Mouse (Mus musculus): Measurements from ENCODE around the gene H2-Q10. TPM values are rescaled to one million over a fixed set of nuclear protein-coding genes. Genes with fewer than 3 reads are reported as not detected.
A peak's percentile ranks its signal among the peaks of the same experiment; 100 is the strongest.

Gene H2-Q10
- polyA plus RNA-seq, 1 experiment from 2014 or later = 110 TPM

DNA sequence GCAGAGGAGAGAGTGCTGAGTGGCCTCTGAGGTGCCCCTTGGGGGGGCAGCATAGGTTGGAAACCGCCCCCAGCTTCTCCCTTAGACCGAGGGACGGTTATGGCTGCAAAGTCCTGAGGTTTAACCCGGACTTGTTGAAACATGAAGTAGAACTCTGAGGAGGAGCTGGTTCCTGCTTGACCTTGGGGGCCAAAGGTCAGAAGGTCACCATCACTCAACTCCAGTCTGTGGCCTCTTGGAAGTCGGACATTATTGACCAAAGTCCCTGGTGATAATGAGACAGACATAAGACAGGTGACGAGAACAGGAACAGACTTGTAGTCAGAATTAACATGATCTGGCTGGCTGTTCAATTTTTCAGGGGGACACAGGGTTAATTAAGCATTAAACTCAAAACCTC is 44.9 kb downstream of the H2-Q10 start:
- no peak overlapping the region for H3K9ac ChIP-seq (ENCODE audit: low read depth, low read length)
- no peak overlapping the region for H3K27ac ChIP-seq (ENCODE audit: low read depth, low read length)
- H3K36me3 ChIP-seq (ENCODE audit: control insufficient read depth, insufficient read depth) = 0 out of 2 replicates have a peak, but pooled peaks cover 5% of the 10 kb centered on the region
- no peaks in the 10 kb centered on the region for H3K27me3 ChIP-seq (replicated peaks; ENCODE audit: control insufficient read depth, insufficient read depth, low read length)
- ATAC-seq = no peak
- H3K4me2 ChIP-seq (replicated peaks; ENCODE audit: low read depth) = peak overlapping the region; percentile 89
- no peak for TF ChIP-seq CTCF (IDR thresholded peaks at IDR 0.05; ENCODE audit: low read depth)
- 54% methylated on average over 6 of the region's 6 CpGs for WGBS
- no peaks in the 10 kb centered on the region; the same call in none of the 2 replicates for H3K4me1 ChIP-seq (replicated peaks; ENCODE audit: control insufficient read depth, insufficient read depth, low read length)
- H3K9me3 ChIP-seq (ENCODE audit: control insufficient read depth) = no peaks in the 10 kb centered on the region
- no peak overlapping the region for H3K4me3 ChIP-seq (ENCODE audit: low read depth, low read length)

DNA sequence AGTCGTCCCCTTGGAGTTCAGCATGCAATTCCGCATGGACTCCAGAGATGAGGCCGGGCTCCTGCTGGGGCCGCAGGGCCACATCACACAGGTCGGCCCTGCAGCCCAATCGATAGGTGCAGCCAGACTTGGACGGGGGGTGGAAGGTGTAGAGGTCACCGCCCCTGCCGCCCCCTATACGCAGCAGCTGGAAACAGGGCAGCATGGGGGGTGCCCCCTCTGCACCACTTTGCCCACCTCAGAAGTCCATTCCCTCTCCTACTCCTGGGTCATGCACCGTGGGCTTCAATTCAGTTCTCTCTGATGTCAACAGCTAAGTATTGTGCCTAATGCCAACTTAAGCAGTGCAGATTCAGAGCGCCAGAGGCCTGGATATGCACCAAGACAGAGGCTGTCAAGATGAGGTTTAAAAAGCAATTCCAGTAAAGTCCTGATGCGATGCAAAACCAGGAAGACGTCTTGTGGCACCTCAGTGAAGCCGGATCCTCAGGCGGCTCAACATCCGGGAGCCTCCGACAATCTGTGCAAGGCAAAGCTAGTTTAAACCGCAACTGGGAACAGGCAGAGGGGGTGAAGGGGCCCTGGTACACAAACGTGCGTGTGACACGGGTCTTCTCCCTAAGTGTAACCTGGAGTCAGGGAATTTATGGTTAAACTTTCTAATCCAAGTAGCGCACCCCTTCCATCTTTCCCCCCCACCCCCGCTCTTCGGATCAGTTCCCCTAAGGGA is 46.2 kb downstream of the H2-Q10 start:
- TF ChIP-seq CTCF (IDR thresholded peaks at IDR 0.05; ENCODE audit: low read depth) = no peak
- Histone ChIP-seq H3K36me3 (ENCODE audit: control insufficient read depth, insufficient read depth) (0 out of 2 replicates have a peak, but pooled peaks cover 11% of the 10 kb centered on the region), H3K9ac (ENCODE audit: low read depth, low read length) (peak overlapping the region; percentile 41; the same call in 1 of the 2 replicates), H3K27me3 (replicated peaks; ENCODE audit: control insufficient read depth, insufficient read depth, low read length) (no peaks in the 10 kb centered on the region), H3K9me3 (ENCODE audit: control insufficient read depth) (no peaks in the 10 kb centered on the region), H3K4me3 (ENCODE audit: low read depth, low read length) (peak overlapping the region; percentile 65), H3K27ac (ENCODE audit: low read depth, low read length) (peak overlapping the region; percentile 9; the same call in 1 of the 2 replicates), H3K4me2 (replicated peaks; ENCODE audit: low read depth) (peak overlapping the region; percentile 89), H3K4me1 (replicated peaks; ENCODE audit: control insufficient read depth, insufficient read depth, low read length) (no peaks in the 10 kb centered on the region; the same call in none of the 2 replicates)
- peak; percentile 21; the same call in 1 of the 2 replicates for ATAC-seq
- 7% methylated on average over 25 of the region's 25 CpGs for WGBS

DNA sequence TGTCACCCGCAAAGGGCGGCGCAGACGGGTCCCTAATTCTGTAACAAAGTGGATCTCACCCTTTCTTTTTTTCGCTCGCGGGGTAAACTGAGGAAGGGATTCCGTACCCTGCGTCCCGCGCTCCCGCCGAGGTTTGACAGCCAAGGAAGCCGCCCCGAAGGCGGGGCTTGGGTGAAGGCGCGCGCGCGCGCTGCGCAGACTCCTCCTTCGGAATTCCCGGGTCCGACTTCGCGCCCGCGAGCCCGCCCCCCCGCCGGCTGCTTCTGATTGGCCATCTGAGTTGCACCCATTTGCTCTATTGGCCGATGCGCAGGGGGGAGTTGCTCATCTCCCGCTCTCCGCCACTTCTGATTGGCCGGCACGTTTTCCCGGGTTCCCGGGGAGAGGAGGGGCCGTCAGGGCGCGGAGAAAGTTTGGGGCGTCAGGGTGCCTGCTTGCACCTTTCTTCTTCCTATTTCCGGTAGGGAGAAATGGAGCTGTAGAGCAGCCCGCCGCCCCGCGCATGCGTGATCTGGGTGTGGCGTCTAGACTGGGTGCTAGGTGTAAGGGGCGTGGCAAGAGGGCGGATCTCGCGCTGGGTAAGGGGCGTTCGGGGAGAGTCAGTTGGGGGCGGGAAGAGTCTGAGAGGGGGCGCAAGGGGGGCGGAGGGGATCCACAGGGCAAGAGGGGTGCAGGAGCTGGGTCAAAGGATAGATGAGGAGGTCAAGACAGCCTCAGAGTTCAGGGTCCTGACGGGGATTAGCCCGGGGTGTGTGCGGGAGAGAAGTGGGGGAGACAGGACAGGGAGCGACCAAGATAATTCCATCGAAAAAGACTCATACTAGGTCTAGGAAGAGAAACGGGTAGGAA is 47.0 kb downstream of the H2-Q10 start, which contains the start of the genes Tcf19 and Cchcr1:
TSS of gene Tcf19 (minus strand) at position 173 of the 849 bp plus-strand sequence.
TSS of gene Cchcr1 (plus strand) at position 449 of the 849 bp plus-strand sequence.
- Histone ChIP-seq H3K27ac (ENCODE audit: low read depth, low read length) (peak within 1 kb of the TSS; percentile 9; the same call in 1 of the 2 replicates), H3K4me2 (replicated peaks; ENCODE audit: low read depth) (peak within 1 kb of the TSS; percentile 89), H3K4me1 (replicated peaks; ENCODE audit: control insufficient read depth, insufficient read depth, low read length) (no peaks in the 10 kb centered on the region; the same call in none of the 2 replicates), H3K4me3 (ENCODE audit: low read depth, low read length) (peak within 1 kb of the TSS; percentile 65), H3K36me3 (ENCODE audit: control insufficient read depth, insufficient read depth) (0 out of 2 replicates have a peak, but pooled peaks cover 11% of the 10 kb centered on the region), H3K27me3 (replicated peaks; ENCODE audit: control insufficient read depth, insufficient read depth, low read length) (no peaks in the 10 kb centered on the region), H3K9me3 (ENCODE audit: control insufficient read depth) (no peaks in the 10 kb centered on the region), H3K9ac (ENCODE audit: low read depth, low read length) (peak within 1 kb of the TSS; percentile 51; the same call in 1 of the 2 replicates)
- TF ChIP-seq CTCF (IDR thresholded peaks at IDR 0.05; ENCODE audit: low read depth) = no peak
- WGBS = under 1% methylated on average over 67 of the region's 67 CpGs
- ATAC-seq = peak; percentile 98

DNA sequence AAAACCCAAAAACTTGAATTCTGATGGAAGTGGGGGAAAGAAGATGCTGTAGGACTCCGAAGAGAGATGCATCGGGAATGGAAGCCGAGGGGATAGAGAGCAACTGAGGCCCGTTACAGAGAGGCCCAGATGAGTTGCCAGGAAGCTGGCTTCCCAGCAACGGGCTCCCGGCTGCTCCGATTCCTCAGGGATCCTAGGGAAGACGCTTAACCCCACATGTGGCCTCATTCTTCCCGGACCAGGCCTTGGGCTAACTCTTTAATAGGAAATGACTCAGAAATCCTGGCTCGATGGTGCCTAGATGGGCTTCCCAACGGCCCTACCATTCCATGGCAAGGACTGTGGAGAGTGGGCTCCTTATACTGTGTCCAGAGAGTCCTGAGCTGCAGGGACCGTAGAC is 47.6 kb downstream of the H2-Q10 start:
- TF ChIP-seq CTCF (IDR thresholded peaks at IDR 0.05; ENCODE audit: low read depth) = no peak
- Histone ChIP-seq H3K27me3 (replicated peaks; ENCODE audit: control insufficient read depth, insufficient read depth, low read length) (no peaks in the 10 kb centered on the region), H3K9ac (ENCODE audit: low read depth, low read length) (peak overlapping the region; percentile 51; the same call in 1 of the 2 replicates), H3K4me3 (ENCODE audit: low read depth, low read length) (peak overlapping the region; percentile 65), H3K36me3 (ENCODE audit: control insufficient read depth, insufficient read depth) (0 out of 2 replicates have a peak, but pooled peaks cover 11% of the 10 kb centered on the region), H3K4me2 (replicated peaks; ENCODE audit: low read depth) (peak overlapping the region; percentile 89), H3K27ac (ENCODE audit: low read depth, low read length) (no peak overlapping the region), H3K9me3 (ENCODE audit: control insufficient read depth) (no peaks in the 10 kb centered on the region), H3K4me1 (replicated peaks; ENCODE audit: control insufficient read depth, insufficient read depth, low read length) (no peaks in the 10 kb centered on the region; the same call in none of the 2 replicates)
- ATAC-seq = no peak
- 4% methylated on average over 12 of the region's 12 CpGs for WGBS

Other genes starting within 250 kb of the H2-Q10 start
- 0.23 and 0.30 TPM in 2 replicates for gene Gm16181, start 249.3 kb upstream of the H2-Q10 start, polyA plus RNA-seq (2015; fragmentation: Nextera tagmentation; extraction: Ambion mirVana)
- gene Atp6v1g2, start 236.4 kb upstream of the H2-Q10 start, polyA plus RNA-seq (2015; fragmentation: Nextera tagmentation; extraction: Ambion mirVana) = 4.1 and 4.3 TPM in 2 replicates
- 8.1 and 8.2 TPM in 2 replicates for gene Nfkbil1, start 234.3 kb upstream of the H2-Q10 start, polyA plus RNA-seq (2015; fragmentation: Nextera tagmentation; extraction: Ambion mirVana)
- 125 and 127 TPM in 2 replicates for gene Ddx39b, start 228.3 kb upstream of the H2-Q10 start, polyA plus RNA-seq (2015; fragmentation: Nextera tagmentation; extraction: Ambion mirVana)
- gene H2-D1, start 207.4 kb upstream of the H2-Q10 start, polyA plus RNA-seq (2015; fragmentation: Nextera tagmentation; extraction: Ambion mirVana) = 672 and 681 TPM in 2 replicates
- gene H2-Q1, start 149.7 kb upstream of the H2-Q10 start, polyA plus RNA-seq (2015; fragmentation: Nextera tagmentation; extraction: Ambion mirVana) = 56.2 and 60.6 TPM in 2 replicates
- 693 and 712 TPM in 2 replicates for gene H2-Q2, start 127.8 kb upstream of the H2-Q10 start, polyA plus RNA-seq (2015; fragmentation: Nextera tagmentation; extraction: Ambion mirVana)
- 11.9 and 14.0 TPM in 2 replicates for gene H2-Q4, start 90.5 kb upstream of the H2-Q10 start, polyA plus RNA-seq (2015; fragmentation: Nextera tagmentation; extraction: Ambion mirVana)
- gene H2-Q6, start 45.2 kb upstream of the H2-Q10 start, polyA plus RNA-seq (2015; fragmentation: Nextera tagmentation; extraction: Ambion mirVana) = 2.7 and 2.8 TPM in 2 replicates
- gene H2-Q7, start 30.9 kb upstream of the H2-Q10 start, polyA plus RNA-seq (2015; fragmentation: Nextera tagmentation; extraction: Ambion mirVana) = 2.7 and 3.6 TPM in 2 replicates
- not detected in 2 replicates for gene Pou5f1, start 35.9 kb downstream of the H2-Q10 start, polyA plus RNA-seq (2015; fragmentation: Nextera tagmentation; extraction: Ambion mirVana)
- 23.0 and 24.2 TPM in 2 replicates for gene Tcf19, start 46.7 kb downstream of the H2-Q10 start, polyA plus RNA-seq (2015; fragmentation: Nextera tagmentation; extraction: Ambion mirVana)
- 4.8 and 5.0 TPM in 2 replicates for gene Cchcr1, start 47.0 kb downstream of the H2-Q10 start, polyA plus RNA-seq (2015; fragmentation: Nextera tagmentation; extraction: Ambion mirVana)
- gene Psors1c2, start 63.1 kb downstream of the H2-Q10 start, polyA plus RNA-seq (2015; fragmentation: Nextera tagmentation; extraction: Ambion mirVana) = not detected in 2 replicates
- gene Cdsn, start 82.0 kb downstream of the H2-Q10 start, polyA plus RNA-seq (2015; fragmentation: Nextera tagmentation; extraction: Ambion mirVana) = 0.22 and 0.40 TPM in 2 replicates
- gene 2300002M23Rik, start 97.4 kb downstream of the H2-Q10 start, polyA plus RNA-seq (2015; fragmentation: Nextera tagmentation; extraction: Ambion mirVana) = not detected in 2 replicates
- gene Sfta2, start 131.5 kb downstream of the H2-Q10 start, polyA plus RNA-seq (2015; fragmentation: Nextera tagmentation; extraction: Ambion mirVana) = 0.99 and 1.0 TPM in 2 replicates
- not detected in 2 replicates for gene Gm9573, start 156.5 kb downstream of the H2-Q10 start, polyA plus RNA-seq (2015; fragmentation: Nextera tagmentation; extraction: Ambion mirVana)
- 2.8 and 16.7 TPM in 2 replicates for gene Mucl3, start 173.6 kb downstream of the H2-Q10 start, polyA plus RNA-seq (2015; fragmentation: Nextera tagmentation; extraction: Ambion mirVana)
- gene Vars2, start 197.5 kb downstream of the H2-Q10 start, polyA plus RNA-seq (2015; fragmentation: Nextera tagmentation; extraction: Ambion mirVana) = 6.0 and 6.3 TPM in 2 replicates
- gene Gtf2h4, start 203.7 kb downstream of the H2-Q10 start, polyA plus RNA-seq (2015; fragmentation: Nextera tagmentation; extraction: Ambion mirVana) = 16.9 and 18.1 TPM in 2 replicates
- 27.8 and 30.0 TPM in 2 replicates for gene Ddr1, start 234.5 kb downstream of the H2-Q10 start, polyA plus RNA-seq (2015; fragmentation: Nextera tagmentation; extraction: Ambion mirVana)

Data from intestine, postnatal 0 days (tissue).